Mouse (Mus musculus): ENCODE data around the gene Ppm1l.

GRCm38 (mm10) chr3:69511881-69512280, 195.2 kb downstream of the Ppm1l start:
- TF ChIP-seq FLI1 (IDR thresholded peaks at IDR 0.05; ENCODE audit: low read length) (no peak), GATA1 (IDR thresholded peaks at IDR 0.05; ENCODE audit: borderline replicate concordance, low read length) (no peak)

All from megakaryocyte, embryonic 14.5 days (primary cell).